Mouse (Mus musculus) retina, postnatal 1 day (tissue): ENCODE measurements at regions not wholly inside any gene's neighbourhood (a gene's known extent, or its start where the extent isn't known, plus 50 kb on each side); places are given as distances from the start of the nearest gene placed in this dataset.

Experiments used
- DNase-seq: peaks from one replicate; pipeline ENCODE4 v3.0.0-alpha.2; 2012

GRCm38 (mm10) chr3:76014766-76015165 is 58.0 kb upstream of the Golim4 start:
- DNase-seq: no peak

- DNase-seq: peak; percentile 75
These were observed 51.9 kb upstream of the Golim4 start for GRCm38 (mm10) chr3:76008564-76009183.
